Mouse (Mus musculus): ENCODE measurements at regions not wholly inside any gene's neighbourhood (a gene's known extent, or its start where the extent isn't known, plus 50 kb on each side); places are given as distances from the start of the nearest gene placed in this dataset.

DNA sequence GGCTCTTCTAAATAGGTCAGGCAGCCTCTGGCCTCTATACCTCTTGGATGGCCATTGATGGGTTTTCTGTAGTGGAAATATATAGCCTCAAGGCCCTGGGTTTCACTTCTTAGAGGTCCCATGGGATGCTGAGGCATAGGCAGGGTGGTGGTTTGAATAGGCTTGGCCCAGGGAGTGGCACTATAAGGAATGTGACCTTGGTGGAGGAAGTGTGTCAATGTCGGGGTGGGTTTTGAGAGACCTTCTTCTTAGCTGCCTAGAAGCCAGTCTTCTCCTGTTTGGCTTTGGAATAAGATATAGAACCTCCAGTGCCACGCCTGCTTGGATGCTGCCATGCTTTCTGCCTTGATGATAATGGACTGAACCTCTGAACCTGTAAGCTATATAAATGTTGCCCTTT, 59.5 kb upstream of the Hpcal1 start:
- 91% methylated on average over 2 of the region's 2 CpGs for WGBS
- H3K9me3 ChIP-seq (ENCODE audit: control insufficient read depth, low read length), result no peaks in the 10 kb centered on the region; the same call in 1 of the 2 replicates
- no peaks in the 10 kb centered on the region for H3K27me3 ChIP-seq (ENCODE audit: control insufficient read depth, insufficient read depth, low read length)
- no peaks in the 10 kb centered on the region for H3K36me3 ChIP-seq (ENCODE audit: control insufficient read depth, insufficient read depth, low read length)
- no peak overlapping the region for H3K9ac ChIP-seq (ENCODE audit: low read length)
- no peak overlapping the region for H3K4me3 ChIP-seq (ENCODE audit: low read depth, low read length)
- DNase-seq (ENCODE audit: low spot score), result no peak
- no peak overlapping the region for H3K4me2 ChIP-seq (ENCODE audit: low read depth)
- H3K4me1 ChIP-seq (ENCODE audit: control insufficient read depth, insufficient read depth, low read length), result 0 out of 2 replicates have a peak, but pooled peaks cover 2% of the 10 kb centered on the region
- ATAC-seq (ENCODE audit: insufficient read depth, low FRiP score, low TSS enrichment), result no peak
- no peak overlapping the region for H3K27ac ChIP-seq (ENCODE audit: low read depth, low read length)

- H3K27ac ChIP-seq (ENCODE audit: low read depth, low read length), result no peak overlapping the region
- H3K9ac ChIP-seq (ENCODE audit: low read length), result no peak overlapping the region
- no peaks in the 10 kb centered on the region for H3K36me3 ChIP-seq (ENCODE audit: control insufficient read depth, insufficient read depth, low read length)
- WGBS, result 79% methylated on average over 8 of the region's 8 CpGs
- H3K4me2 ChIP-seq (ENCODE audit: low read depth), result no peak overlapping the region
- no peak overlapping the region for H3K4me3 ChIP-seq (ENCODE audit: low read depth, low read length)
- no peaks in the 10 kb centered on the region for H3K27me3 ChIP-seq (ENCODE audit: control insufficient read depth, insufficient read depth, low read length)
- DNase-seq (ENCODE audit: low spot score), result no peak
- no peaks in the 10 kb centered on the region for H3K9me3 ChIP-seq (ENCODE audit: control insufficient read depth, low read length)
- no peak for ATAC-seq (ENCODE audit: insufficient read depth, low FRiP score, low TSS enrichment)
- H3K4me1 ChIP-seq (ENCODE audit: control insufficient read depth, insufficient read depth, low read length), result no peaks in the 10 kb centered on the region
These were observed 54.5 kb upstream of the Hpcal1 start for GRCm38 (mm10) chr12:17636146-17636545.

GRCm38 (mm10) chr12:17636590-17636989, 54.1 kb upstream of the Hpcal1 start:
- no peaks in the 10 kb centered on the region for H3K4me1 ChIP-seq (ENCODE audit: control insufficient read depth, insufficient read depth, low read length)
- H3K27ac ChIP-seq (ENCODE audit: low read depth, low read length), result no peak overlapping the region
- H3K36me3 ChIP-seq (ENCODE audit: control insufficient read depth, insufficient read depth, low read length), result no peaks in the 10 kb centered on the region
- H3K4me3 ChIP-seq (ENCODE audit: low read depth, low read length), result no peak overlapping the region
- H3K9me3 ChIP-seq (ENCODE audit: control insufficient read depth, low read length), result no peaks in the 10 kb centered on the region
- no peak for DNase-seq (ENCODE audit: low spot score)
- no peaks in the 10 kb centered on the region for H3K27me3 ChIP-seq (ENCODE audit: control insufficient read depth, insufficient read depth, low read length)
- no peak overlapping the region for H3K4me2 ChIP-seq (ENCODE audit: low read depth)
- no peak overlapping the region for H3K9ac ChIP-seq (ENCODE audit: low read length)
- ATAC-seq (ENCODE audit: insufficient read depth, low FRiP score, low TSS enrichment), result no peak
- WGBS, result 84% methylated on average over 6 of the region's 6 CpGs
